Mouse (Mus musculus) 3T3-L1 (cell line): Measurements from ENCODE around the gene Ucp3.

ENCODE experiments used
- DNase-seq: peaks from one replicate; pipeline ENCODE4 v3.0.0-alpha.2; 2015; ENCODE audit warnings: low read depth, low spot score

The Ucp3 gene

GRCm38 (mm10) chr7:100472777-100473176 is at the start of gene Ucp3:
Gene Ucp3 (plus strand): TSS chr7:100472990.
- DNase-seq: no peak

GRCm38 (mm10) chr7:100425795-100426194 is 47.0 kb upstream of the Ucp3 start:
- no peak for DNase-seq

- DNase-seq: peak; percentile 69
Measured at GRCm38 (mm10) chr7:100429102-100429501, 43.7 kb upstream of the Ucp3 start.

- peak; percentile 6 for DNase-seq
Measured at GRCm38 (mm10) chr7:100429911-100430310, 42.9 kb upstream of the Ucp3 start.

- DNase-seq: no peak
Measured at GRCm38 (mm10) chr7:100431103-100431502, 41.7 kb upstream of the Ucp3 start.

GRCm38 (mm10) chr7:100433295-100433694 is 39.5 kb upstream of the Ucp3 start:
- DNase-seq: no peak

GRCm38 (mm10) chr7:100443728-100444127 is 29.1 kb upstream of the Ucp3 start:
- DNase-seq: no peak

GRCm38 (mm10) chr7:100446271-100446670 is 26.5 kb upstream of the Ucp3 start:
- DNase-seq: no peak

GRCm38 (mm10) chr7:100448530-100448929 is 24.3 kb upstream of the Ucp3 start:
- DNase-seq: no peak

GRCm38 (mm10) chr7:100448985-100449384 is 23.8 kb upstream of the Ucp3 start:
- no peak for DNase-seq

GRCm38 (mm10) chr7:100458153-100458552 is 14.6 kb upstream of the Ucp3 start:
- DNase-seq: no peak

GRCm38 (mm10) chr7:100459862-100460261 is 12.9 kb upstream of the Ucp3 start:
- no peak for DNase-seq

GRCm38 (mm10) chr7:100461621-100462151 is 11.1 kb upstream of the Ucp3 start:
- DNase-seq: peak; percentile 61

- no peak for DNase-seq
Measured at GRCm38 (mm10) chr7:100463194-100463593, 9.6 kb upstream of the Ucp3 start.

- DNase-seq: no peak
Measured at GRCm38 (mm10) chr7:100463757-100464156, 9.0 kb upstream of the Ucp3 start.

GRCm38 (mm10) chr7:100464248-100464647 is 8.5 kb upstream of the Ucp3 start:
- no peak for DNase-seq

GRCm38 (mm10) chr7:100465248-100465647 is 7.5 kb upstream of the Ucp3 start:
- DNase-seq: peak; percentile 40

- peak; percentile 76 for DNase-seq
Measured at GRCm38 (mm10) chr7:100465656-100466309, 7.0 kb upstream of the Ucp3 start.

GRCm38 (mm10) chr7:100466781-100467510 is 5.8 kb upstream of the Ucp3 start:
- DNase-seq: no peak

- DNase-seq: no peak
Measured at GRCm38 (mm10) chr7:100468761-100469160, 4.0 kb upstream of the Ucp3 start.

- no peak for DNase-seq
Measured at GRCm38 (mm10) chr7:100469502-100469901, 3.3 kb upstream of the Ucp3 start.

GRCm38 (mm10) chr7:100470796-100471406 is 1.9 kb upstream of the Ucp3 start:
- no peak for DNase-seq

GRCm38 (mm10) chr7:100471407-100471797 is 1.4 kb upstream of the Ucp3 start:
- no peak for DNase-seq
